Mouse (Mus musculus) activated CD4-positive, CD25-positive, alpha-beta regulatory T cell, adult 4 months (primary cell): ENCODE results near the gene Cyth4. TPM values are rescaled to one million over a fixed set of nuclear protein-coding genes. Genes with fewer than 3 reads are reported as not detected.

Source experiments
- ATAC-seq: one replicate; pipeline ENCODE4 v1.8.0; 2017
- polyA plus RNA-seq, 2 experiments: library from polyadenylated mRNA; unstranded; fragments of 100-300 nt; shearing (Covaris generic); gene quantifications; one replicate each; pipeline ENCODE4 v1.2.1; 2017

Cyth4 gene
- polyA plus RNA-seq, 2 experiments from 2014 or later = 197 to 261 TPM

GRCm38 (mm10) chr15:78587050-78587994, 9.5 kb upstream of the Cyth4 start:
- ATAC-seq = no peak

GRCm38 (mm10) chr15:78588049-78588448, 8.8 kb upstream of the Cyth4 start:
- no peak for ATAC-seq

GRCm38 (mm10) chr15:78588900-78589299, 7.9 kb upstream of the Cyth4 start:
- no peak for ATAC-seq

- ATAC-seq = no peak
These were observed 6.9 kb upstream of the Cyth4 start for GRCm38 (mm10) chr15:78589936-78590335.

- no peak for ATAC-seq
These were observed 6.1 kb upstream of the Cyth4 start for GRCm38 (mm10) chr15:78590785-78591184.

- peak; percentile 58 for ATAC-seq
These were observed 5.0 kb upstream of the Cyth4 start for GRCm38 (mm10) chr15:78591680-78592451.

GRCm38 (mm10) chr15:78592452-78592968, 4.3 kb upstream of the Cyth4 start:
- ATAC-seq = peak; percentile 13

GRCm38 (mm10) chr15:78593896-78594425, 2.9 kb upstream of the Cyth4 start:
- no peak for ATAC-seq

- ATAC-seq = peak; percentile 40
These were observed 2.0 kb upstream of the Cyth4 start for GRCm38 (mm10) chr15:78594831-78595230.

GRCm38 (mm10) chr15:78595468-78595867, 1.4 kb upstream of the Cyth4 start:
- ATAC-seq = no peak

GRCm38 (mm10) chr15:78596504-78596903, 343 bp upstream of the Cyth4 start:
- no peak for ATAC-seq

GRCm38 (mm10) chr15:78597729-78598128, 882 bp downstream of the Cyth4 start:
- ATAC-seq = peak; percentile 38

- no peak for ATAC-seq
These were observed 2.3 kb downstream of the Cyth4 start for GRCm38 (mm10) chr15:78599124-78599523.

- no peak for ATAC-seq
These were observed 2.8 kb downstream of the Cyth4 start for GRCm38 (mm10) chr15:78599529-78600193.

GRCm38 (mm10) chr15:78601180-78601579, 4.3 kb downstream of the Cyth4 start:
- no peak for ATAC-seq

- ATAC-seq = no peak
These were observed 7.4 kb downstream of the Cyth4 start for GRCm38 (mm10) chr15:78604255-78604654.

- no peak for ATAC-seq
These were observed 8.5 kb downstream of the Cyth4 start for GRCm38 (mm10) chr15:78605371-78605791.

GRCm38 (mm10) chr15:78606059-78606458, 9.2 kb downstream of the Cyth4 start:
- no peak for ATAC-seq

- peak; percentile 84 for ATAC-seq
These were observed 10.6 kb downstream of the Cyth4 start for GRCm38 (mm10) chr15:78607463-78607862.

GRCm38 (mm10) chr15:78610705-78611462, 14.0 kb downstream of the Cyth4 start:
- no peak for ATAC-seq

GRCm38 (mm10) chr15:78614536-78614935, 17.7 kb downstream of the Cyth4 start:
- peak; percentile 96 for ATAC-seq

GRCm38 (mm10) chr15:78616973-78617372, 20.1 kb downstream of the Cyth4 start:
- no peak for ATAC-seq
